Mouse (Mus musculus) lung, embryonic 14.5 days (tissue): Measurements from ENCODE around the gene Gucy2d. TPM values are rescaled to one million over a fixed set of nuclear protein-coding genes. Genes with fewer than 3 reads are reported as not detected.

Source experiments
- ATAC-seq: fragments of 200-750 bp; cut with Nextera tagmentation; 2 replicates; pipeline ENCODE4 v1.8.0; 2017; ENCODE audit warnings: mild to moderate bottlenecking, moderate TSS enrichment, moderate library complexity; ENCODE audit not compliant: insufficient read depth
- DNase-seq: peaks from one replicate; pipeline ENCODE4 v3.0.0-alpha.2; 2015
- H3K27ac ChIP-seq: fragments of 300-500 bp; sonication (generic); 2 replicates; pipeline ENCODE4 v1.5.1; 2014; ENCODE audit warnings: low read depth, mild to moderate bottlenecking, moderate library complexity
- H3K27me3 ChIP-seq: fragments of 300-500 bp; sonication (generic); 2 replicates; pipeline ENCODE4 v1.6.1; 2014; ENCODE audit warnings: low read length, control low read depth; ENCODE audit not compliant: insufficient read depth
- H3K36me3 ChIP-seq: fragments of 300-500 bp; sonication (generic); 2 replicates; pipeline ENCODE4 v1.6.1; 2014; ENCODE audit warnings: control low read depth; ENCODE audit not compliant: insufficient read depth
- H3K4me1 ChIP-seq: fragments of 300-500 bp; sonication (generic); 2 replicates; pipeline ENCODE4 v1.6.1; 2014; ENCODE audit warnings: antibody characterized with exemption, control low read depth; ENCODE audit not compliant: insufficient read depth
- H3K4me2 ChIP-seq: fragments of 300-500 bp; sonication (generic); 2 replicates; pipeline ENCODE4 v1.6.1; 2014; ENCODE audit warnings: mild to moderate bottlenecking
- H3K4me3 ChIP-seq: fragments of 300-500 bp; sonication (generic); 2 replicates; pipeline ENCODE4 v1.5.1; 2014; ENCODE audit warnings: low read depth, low read length
- H3K9ac ChIP-seq: fragments of 300-500 bp; sonication (generic); 2 replicates; pipeline ENCODE4 v1.6.1; 2014
- H3K9me3 ChIP-seq: fragments of 300-500 bp; sonication (generic); 2 replicates; pipeline ENCODE4 v1.6.1; 2016; ENCODE audit warnings: low read depth, low read length, control low read depth
- CTCF ChIP-seq: IDR thresholded peaks from 2 replicates; pipeline ENCODE4 v1.5.1; 2016; ENCODE audit warnings: antibody characterized with exemption, low read depth
- WGBS: fragments of 180-500 bp; shearing (Covaris S2); extraction: QIAGEN DNeasy Blood & Tissue Kit; methylation state at CpG from one replicate; pipeline ENCODE4 v1.1.7; 2014; 5-methylcytosine and 5-hydroxymethylcytosine counted together
- polyA plus RNA-seq: library from polyadenylated mRNA; unstranded; fragments of >200 nt; fragmentation: Nextera tagmentation; extraction: Ambion mirVana; gene quantifications from 2 replicates; pipeline ENCODE4 v1.2.1, GENCODE M21; 2014

Gene Gucy2d
- polyA plus RNA-seq, 1 experiment from 2014 or later, result not detected

DNA sequence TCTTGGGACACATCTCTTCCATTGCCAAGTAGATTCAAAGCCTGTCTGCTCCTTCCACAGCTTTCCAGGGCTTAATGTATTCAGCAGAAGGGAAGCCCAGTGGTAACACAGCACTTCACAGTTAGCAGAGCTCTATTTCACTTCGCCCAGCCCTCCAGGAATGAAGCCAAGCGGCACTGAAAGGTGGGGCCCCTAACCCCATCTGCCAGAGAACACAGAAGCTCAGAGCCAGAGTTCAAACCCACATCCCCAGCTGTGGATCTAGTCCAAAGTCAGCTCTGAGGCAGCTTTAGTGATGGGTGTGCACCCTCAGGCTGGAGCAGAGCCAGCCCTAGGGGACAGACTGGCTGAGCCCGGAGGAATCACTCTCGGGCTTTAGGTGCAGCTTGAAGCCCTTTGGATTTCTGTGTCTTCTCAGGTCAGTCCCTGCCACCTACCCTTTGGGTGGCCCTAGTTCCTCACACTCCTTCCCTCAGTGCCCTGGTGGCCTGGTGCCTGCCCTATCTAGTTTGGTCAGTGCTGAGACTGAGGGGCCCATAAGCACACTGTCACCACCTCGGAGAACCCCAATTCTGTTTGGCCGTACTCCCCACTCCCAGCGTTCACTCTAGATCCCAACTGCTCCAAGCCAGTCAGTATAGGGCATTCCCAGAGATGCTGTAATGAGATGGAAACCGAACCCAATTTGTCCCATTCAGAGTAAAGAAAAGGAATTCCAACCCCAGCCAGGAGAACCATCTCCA, 83.0 kb downstream of the Gucy2d start:
- no peak overlapping the region for H3K4me3 ChIP-seq

GRCm38 (mm10) chr7:98523813-98524361, 83.7 kb downstream of the Gucy2d start:
- Histone ChIP-seq H3K9ac (no peak overlapping the region), H3K4me1 (peaks cover 17% of the 10 kb centered on the region), H3K27ac (peak overlapping the region; percentile 83), H3K4me3 (no peak overlapping the region), H3K9me3 (no peaks in the 10 kb centered on the region), H3K36me3 (no peaks in the 10 kb centered on the region), H3K27me3 (no peaks in the 10 kb centered on the region), H3K4me2 (no peak overlapping the region)
- DNase-seq (peak; percentile 96), ATAC-seq (peak; percentile 82)
- 7% methylated on average over 7 of the region's 7 CpGs for WGBS
- no peak for TF ChIP-seq CTCF

More for the DNA sequence above, 83.0 kb downstream of the Gucy2d start:
- H3K9ac ChIP-seq, result no peak overlapping the region
- peak; percentile 83 for DNase-seq
- 49% methylated on average over 8 of the region's 8 CpGs for whole genome bisulfite sequencing
- ATAC-seq, result peak; percentile 50
- H3K27ac ChIP-seq, result peak overlapping the region; percentile 83
- peaks cover 17% of the 10 kb centered on the region for H3K4me1 ChIP-seq
- no peak for TF ChIP-seq CTCF
- H3K4me2 ChIP-seq, result no peak overlapping the region
- H3K27me3 ChIP-seq, result no peaks in the 10 kb centered on the region
- no peaks in the 10 kb centered on the region for H3K36me3 ChIP-seq
- no peaks in the 10 kb centered on the region for H3K9me3 ChIP-seq

- H3K9ac ChIP-seq, result no peak overlapping the region
- no peak overlapping the region for H3K4me3 ChIP-seq
- WGBS, result 20% methylated on average over 6 of the region's 6 CpGs
- H3K27me3 ChIP-seq, result no peaks in the 10 kb centered on the region
- H3K9me3 ChIP-seq, result no peaks in the 10 kb centered on the region
- peak overlapping the region; percentile 83 for H3K27ac ChIP-seq
- no peak overlapping the region for H3K4me2 ChIP-seq
- 0 out of 2 replicates have a peak, but pooled peaks have one; percentile 4 for ATAC-seq
- H3K36me3 ChIP-seq, result no peaks in the 10 kb centered on the region
- no peak for TF ChIP-seq CTCF
- H3K4me1 ChIP-seq, result peaks cover 17% of the 10 kb centered on the region
- peak; percentile 54 for DNase-seq
Observed at GRCm38 (mm10) chr7:98524401-98524800, 84.2 kb downstream of the Gucy2d start.

- no peaks in the 10 kb centered on the region for H3K9me3 ChIP-seq
- no peaks in the 10 kb centered on the region for H3K36me3 ChIP-seq
- peak; percentile 73 for DNase-seq
- 50% methylated on average over 6 of the region's 6 CpGs for WGBS
- H3K4me1 ChIP-seq, result peaks cover 17% of the 10 kb centered on the region
- no peak overlapping the region for H3K4me2 ChIP-seq
- ATAC-seq, result 0 out of 2 replicates have a peak, but pooled peaks have one; percentile 11
- TF ChIP-seq CTCF, result no peak
- no peak overlapping the region for H3K4me3 ChIP-seq
- peak overlapping the region; percentile 83 for H3K27ac ChIP-seq
- H3K27me3 ChIP-seq, result no peaks in the 10 kb centered on the region
- no peak overlapping the region for H3K9ac ChIP-seq
Observed at GRCm38 (mm10) chr7:98524869-98525699, 84.9 kb downstream of the Gucy2d start.

Other genes with a start within 250 kb of the Gucy2d start
- gene B3gnt6, start 240.9 kb upstream of the Gucy2d start, polyA plus RNA-seq, result not detected in 2 replicates
- gene Acer3, start 119.2 kb upstream of the Gucy2d start, polyA plus RNA-seq, result 22.2 and 27.9 TPM in 2 replicates
- 13.8 and 15.9 TPM in 2 replicates for gene Tsku, start 79.1 kb upstream of the Gucy2d start, polyA plus RNA-seq
- 7.2 and 7.3 TPM in 2 replicates for gene Lrrc32, start 48.9 kb downstream of the Gucy2d start, polyA plus RNA-seq
- 45.5 and 47.4 TPM in 2 replicates for gene Emsy, start 216.4 kb downstream of the Gucy2d start, polyA plus RNA-seq